Mouse (Mus musculus) neural tube, embryonic 12.5 days (tissue): ENCODE measurements around the gene Tsc2. TPM values are rescaled to one million over a fixed set of nuclear protein-coding genes. Genes with fewer than 3 reads are reported as not detected.

ENCODE experiments used
- ATAC-seq: fragments of 200-750 bp; cut with Nextera tagmentation; 2 replicates; pipeline ENCODE4 v1.8.0; 2017; ENCODE audit warnings: low read depth, mild to moderate bottlenecking, moderate TSS enrichment, moderate library complexity; ENCODE audit not compliant: low FRiP score
- H3K27ac ChIP-seq: fragments of 300-500 bp; sonication (generic); 2 replicates; pipeline ENCODE4 v1.5.1; 2016
- H3K27me3 ChIP-seq: fragments of 300-500 bp; sonication (generic); replicated peaks from 2 replicates; pipeline ENCODE4 v1.6.1; 2016; ENCODE audit warnings: mild to moderate bottlenecking
- H3K36me3 ChIP-seq: fragments of 300-500 bp; sonication (generic); 2 replicates; pipeline ENCODE4 v1.6.1; 2016; ENCODE audit warnings: mild to moderate bottlenecking
- H3K4me1 ChIP-seq: fragments of 300-500 bp; sonication (generic); 2 replicates; pipeline ENCODE4 v1.6.1; 2016
- H3K4me2 ChIP-seq: fragments of 300-500 bp; sonication (generic); replicated peaks from 2 replicates; pipeline ENCODE4 v1.6.1; 2016; ENCODE audit warnings: mild to moderate bottlenecking
- H3K4me3 ChIP-seq: fragments of 300-500 bp; sonication (generic); 2 replicates; pipeline ENCODE4 v1.5.1; 2016
- H3K9ac ChIP-seq: fragments of 300-500 bp; sonication (generic); 2 replicates; pipeline ENCODE4 v1.6.1; 2016; ENCODE audit warnings: mild to moderate bottlenecking
- H3K9me3 ChIP-seq: fragments of 300-500 bp; sonication (generic); 2 replicates; pipeline ENCODE4 v1.6.1; 2016; ENCODE audit warnings: mild to moderate bottlenecking
- WGBS: fragments of 180-500 bp; shearing (Covaris S2); methylation state at CpG from one replicate; pipeline ENCODE4 v1.1.7; 2016; 5-methylcytosine and 5-hydroxymethylcytosine counted together
- polyA plus RNA-seq: library from polyadenylated mRNA; unstranded; fragments of >200 nt; fragmentation: Nextera tagmentation; extraction: Ambion mirVana; gene quantifications from 2 replicates; pipeline ENCODE4 v1.2.1, GENCODE M21; 2016

Tsc2 gene
- polyA plus RNA-seq, 1 experiment from 2014 or later: 66.5 TPM

DNA sequence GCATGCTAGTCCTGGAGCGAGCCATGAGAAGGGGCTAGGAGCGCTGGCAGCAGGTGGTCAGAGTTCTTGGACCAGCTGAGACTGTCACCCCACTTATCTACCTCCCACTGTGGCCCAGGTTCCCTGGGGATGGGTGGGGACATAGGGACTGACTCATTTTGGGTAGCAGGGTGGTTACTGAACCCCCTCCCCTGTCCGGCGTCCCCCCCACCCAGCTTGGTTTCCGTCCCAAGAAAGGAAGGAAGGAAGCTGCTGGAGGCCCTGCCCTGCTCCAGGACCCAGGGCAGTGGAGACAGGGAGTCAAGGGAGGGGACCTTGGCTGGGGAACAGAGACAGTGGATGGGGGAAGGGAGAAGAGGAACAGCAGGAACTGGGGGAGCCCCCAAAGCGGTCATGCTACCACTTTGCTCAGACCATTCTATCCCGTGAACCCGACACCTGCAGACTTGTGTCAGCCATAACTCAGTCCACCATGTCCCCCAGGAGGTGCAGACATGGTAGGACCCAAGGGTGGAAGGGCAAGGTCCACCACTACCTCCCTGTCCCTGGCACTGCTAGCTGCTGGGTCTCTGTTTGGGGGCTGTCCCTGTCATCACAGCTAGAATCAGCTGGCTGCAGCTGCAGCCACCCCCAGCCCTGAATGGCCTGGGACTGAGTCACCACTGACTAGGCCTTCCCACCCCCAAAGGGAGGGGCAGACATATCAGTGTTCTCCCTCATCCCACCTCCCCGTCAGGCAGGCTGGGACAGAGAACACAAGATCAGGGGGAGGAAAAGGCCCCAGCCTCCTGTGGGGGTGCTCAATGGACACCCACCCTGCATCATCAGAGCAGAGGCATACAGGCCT is 12.7 kb upstream of the Tsc2 start:
- Histone ChIP-seq H3K4me2 (peak overlapping the region; percentile 24; the same call in 1 of the 2 replicates), H3K27me3 (peaks cover 17% of the 10 kb centered on the region), H3K9ac (no peak overlapping the region), H3K4me3 (no peak overlapping the region), H3K27ac (no peak overlapping the region), H3K4me1 (peaks cover 18% of the 10 kb centered on the region), H3K9me3 (no peaks in the 10 kb centered on the region), H3K36me3 (no peaks in the 10 kb centered on the region)
- 84% methylated on average over 9 of the region's 9 CpGs for WGBS
- ATAC-seq: no peak

DNA sequence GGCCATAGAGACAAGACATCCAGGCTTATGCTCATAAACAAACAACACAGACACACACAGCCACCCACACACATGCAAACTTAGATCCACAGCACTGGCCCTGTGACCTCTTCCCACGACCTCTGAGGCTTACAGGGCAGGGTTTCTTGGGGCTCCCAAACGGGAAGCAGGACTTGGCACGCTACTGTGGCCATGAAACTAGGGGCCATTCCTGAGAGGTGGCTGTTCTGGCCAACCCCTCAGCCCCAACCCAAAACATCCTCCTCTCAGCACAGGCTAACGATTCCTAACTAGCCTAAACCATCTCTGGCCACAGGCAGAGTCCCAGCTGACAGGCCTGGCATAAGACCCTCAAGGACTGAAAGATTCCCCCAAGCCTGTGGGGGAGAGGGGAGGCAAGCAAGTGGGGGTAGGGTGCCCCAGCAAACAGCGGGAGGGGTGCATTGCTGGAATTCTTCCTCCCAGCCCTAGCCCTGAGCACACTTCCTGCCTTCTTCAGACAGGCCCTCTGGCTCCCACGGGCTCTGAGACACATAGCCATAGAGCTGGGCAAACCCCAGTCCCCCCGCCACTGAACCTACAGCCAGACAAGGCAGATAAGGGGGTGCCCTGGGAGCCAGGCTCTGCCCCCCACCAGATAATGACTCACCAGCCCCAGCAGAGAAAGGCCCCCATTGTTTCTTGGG is 11.7 kb upstream of the Tsc2 start:
- no peak overlapping the region for H3K4me3 ChIP-seq
- peaks cover 12% of the 10 kb centered on the region for H3K4me1 ChIP-seq
- H3K9ac ChIP-seq: 0 out of 2 replicates have a peak overlapping the region, but pooled peaks have one; percentile 8
- H3K27me3 ChIP-seq: peaks cover 9% of the 10 kb centered on the region
- H3K27ac ChIP-seq: no peak overlapping the region
- peak overlapping the region; percentile 24 for H3K4me2 ChIP-seq
- WGBS: 45% methylated on average over 7 of the region's 7 CpGs
- H3K9me3 ChIP-seq: no peaks in the 10 kb centered on the region
- ATAC-seq: no peak
- H3K36me3 ChIP-seq: no peaks in the 10 kb centered on the region

DNA sequence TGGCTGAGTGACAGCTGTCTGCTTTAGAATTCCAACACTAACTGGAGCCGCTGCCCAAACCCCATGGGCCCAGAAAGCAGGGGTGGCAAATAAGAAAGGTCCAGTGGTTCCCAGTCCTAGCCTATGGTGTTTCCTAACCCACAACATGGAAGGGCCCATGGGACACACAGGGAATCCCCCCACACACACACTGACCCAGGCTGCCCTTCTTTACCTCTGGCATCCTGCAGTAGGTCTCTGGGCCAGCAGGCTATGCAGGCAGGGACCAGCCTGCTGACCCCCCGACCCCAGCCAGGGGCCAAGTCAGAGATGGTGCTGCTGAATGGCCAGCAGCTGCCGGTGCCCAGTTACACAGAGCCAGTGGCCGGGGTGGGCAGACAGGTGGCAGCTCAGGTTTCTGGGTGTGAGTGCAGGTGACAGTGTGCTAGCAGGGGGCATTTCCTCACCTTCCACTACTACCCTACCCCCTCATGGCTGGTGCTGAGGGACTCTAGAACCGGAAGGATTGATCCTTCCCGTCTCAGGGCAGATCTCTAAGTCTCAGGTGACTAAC is 10.4 kb upstream of the Tsc2 start:
- Histone ChIP-seq H3K36me3 (no peaks in the 10 kb centered on the region), H3K9me3 (no peaks in the 10 kb centered on the region), H3K9ac (no peak overlapping the region), H3K4me1 (peaks cover 12% of the 10 kb centered on the region), H3K27me3 (peaks cover 4% of the 10 kb centered on the region; the same call in 1 of the 2 replicates), H3K27ac (no peak overlapping the region), H3K4me2 (no peak overlapping the region), H3K4me3 (no peak overlapping the region)
- ATAC-seq: no peak
- 74% methylated on average over 6 of the region's 6 CpGs for WGBS

DNA sequence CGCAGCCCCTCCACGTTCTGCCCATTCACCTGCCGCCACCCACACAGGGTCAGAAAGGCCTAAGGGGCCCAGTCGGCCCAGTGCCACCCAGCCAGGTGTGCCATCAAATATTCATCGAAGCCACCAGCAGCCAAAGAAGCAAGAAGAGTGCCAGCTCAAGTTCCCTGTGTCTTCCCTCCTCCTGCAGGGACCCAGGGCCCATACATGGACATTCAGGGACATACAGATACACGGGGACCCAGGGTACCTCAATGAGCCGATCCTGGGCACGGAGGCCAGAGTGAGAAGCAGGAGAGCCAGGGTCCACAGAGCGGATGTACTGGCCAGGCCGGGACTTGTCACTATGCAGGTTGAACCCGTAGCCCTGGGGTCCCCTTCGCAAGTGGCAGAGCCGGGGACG is 9.5 kb upstream of the Tsc2 start:
- no peaks in the 10 kb centered on the region for H3K9me3 ChIP-seq
- H3K9ac ChIP-seq: no peak overlapping the region
- peaks cover 12% of the 10 kb centered on the region for H3K4me1 ChIP-seq
- no peaks in the 10 kb centered on the region for H3K27me3 ChIP-seq
- no peak overlapping the region for H3K27ac ChIP-seq
- no peak overlapping the region for H3K4me2 ChIP-seq
- H3K4me3 ChIP-seq: no peak overlapping the region
- no peak for ATAC-seq
- no peaks in the 10 kb centered on the region for H3K36me3 ChIP-seq
- WGBS: 90% methylated on average over 14 of the region's 14 CpGs

DNA sequence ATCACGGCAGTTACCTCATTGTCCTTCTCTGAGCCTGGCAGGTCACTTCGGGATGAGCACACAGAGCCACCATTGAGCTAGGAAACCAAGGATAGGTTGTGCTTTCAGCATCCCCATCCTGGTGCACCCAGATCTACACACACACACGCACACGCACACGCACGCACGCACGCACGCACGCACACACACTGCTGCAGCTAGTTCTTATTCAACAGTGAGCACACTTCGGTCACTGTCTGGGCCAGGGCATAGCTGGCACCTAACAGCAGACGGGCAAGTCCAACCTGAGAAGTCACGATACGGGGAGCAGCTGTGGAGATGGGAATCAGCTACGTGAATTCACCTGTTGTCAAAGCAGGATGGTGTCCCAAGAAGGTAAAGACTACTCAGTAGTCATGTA is 8.2 kb upstream of the Tsc2 start:
- WGBS: 91% methylated on average over 15 of the region's 15 CpGs

DNA sequence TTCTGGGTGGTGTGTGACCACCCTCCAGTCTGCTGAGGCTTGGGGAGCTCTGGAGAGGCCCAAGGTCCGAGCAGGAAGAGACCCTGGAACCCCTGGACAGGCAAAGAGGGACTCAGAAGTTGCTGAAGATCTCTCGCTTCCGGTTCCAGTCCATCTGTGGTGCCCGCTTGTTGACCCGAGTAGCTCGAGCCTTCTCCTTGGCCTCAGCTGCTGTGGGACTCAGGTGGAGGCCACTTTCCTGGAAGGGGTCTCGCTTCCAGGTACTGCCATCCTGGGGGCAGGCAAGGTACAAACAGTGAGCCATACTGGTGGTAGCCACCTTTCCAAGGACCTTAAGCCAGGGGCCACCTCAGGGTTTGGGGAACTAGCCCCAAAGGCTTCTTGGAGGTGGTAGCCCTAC is 7.7 kb upstream of the Tsc2 start:
- no peaks in the 10 kb centered on the region for H3K36me3 ChIP-seq
- whole genome bisulfite sequencing: 83% methylated on average over 7 of the region's 7 CpGs
- H3K9ac ChIP-seq: no peak overlapping the region
- H3K27ac ChIP-seq: no peak overlapping the region
- H3K9me3 ChIP-seq: no peaks in the 10 kb centered on the region
- no peak for ATAC-seq
- H3K27me3 ChIP-seq: no peaks in the 10 kb centered on the region
- no peak overlapping the region for H3K4me2 ChIP-seq
- H3K4me1 ChIP-seq: peaks cover 12% of the 10 kb centered on the region
- no peak overlapping the region for H3K4me3 ChIP-seq

More for the DNA sequence above, 8.2 kb upstream of the Tsc2 start:
- H3K9ac ChIP-seq: no peak overlapping the region
- no peaks in the 10 kb centered on the region for H3K27me3 ChIP-seq
- ATAC-seq: no peak
- no peak overlapping the region for H3K4me3 ChIP-seq
- no peaks in the 10 kb centered on the region for H3K36me3 ChIP-seq
- H3K4me2 ChIP-seq: no peak overlapping the region
- peaks cover 12% of the 10 kb centered on the region for H3K4me1 ChIP-seq
- no peak overlapping the region for H3K27ac ChIP-seq
- H3K9me3 ChIP-seq: no peaks in the 10 kb centered on the region

DNA sequence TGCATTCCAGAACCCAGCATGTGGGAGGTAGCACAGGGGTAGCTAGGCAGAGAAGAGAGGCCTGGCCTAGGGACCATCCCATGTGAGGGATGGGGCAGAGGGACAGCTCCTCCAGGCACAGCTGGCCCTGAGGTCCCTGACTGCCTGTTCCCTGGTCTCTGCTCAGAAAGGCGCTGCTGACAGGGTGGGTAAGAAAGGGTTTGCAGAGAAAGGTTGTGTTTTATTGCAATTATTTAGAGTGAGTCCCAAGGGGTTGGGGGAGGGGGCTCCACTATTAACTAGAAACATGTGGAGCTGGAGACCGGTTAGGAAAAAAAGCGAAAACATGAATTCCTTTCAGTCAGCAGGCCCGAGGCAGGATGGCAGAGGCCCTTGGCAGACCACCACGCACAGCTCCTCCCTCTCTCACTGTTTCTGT is 7.2 kb upstream of the Tsc2 start:
- ATAC-seq: no peak
- peaks cover 12% of the 10 kb centered on the region for H3K4me1 ChIP-seq
- peak overlapping the region; percentile 28; the same call in 1 of the 2 replicates for H3K4me2 ChIP-seq
- H3K9me3 ChIP-seq: no peaks in the 10 kb centered on the region
- WGBS: 83% methylated on average over 5 of the region's 5 CpGs
- no peaks in the 10 kb centered on the region for H3K27me3 ChIP-seq
- H3K36me3 ChIP-seq: no peaks in the 10 kb centered on the region
- 0 out of 2 replicates have a peak overlapping the region, but pooled peaks have one; percentile 21 for H3K27ac ChIP-seq
- no peak overlapping the region for H3K9ac ChIP-seq
- H3K4me3 ChIP-seq: no peak overlapping the region; the same call in 1 of the 2 replicates

DNA sequence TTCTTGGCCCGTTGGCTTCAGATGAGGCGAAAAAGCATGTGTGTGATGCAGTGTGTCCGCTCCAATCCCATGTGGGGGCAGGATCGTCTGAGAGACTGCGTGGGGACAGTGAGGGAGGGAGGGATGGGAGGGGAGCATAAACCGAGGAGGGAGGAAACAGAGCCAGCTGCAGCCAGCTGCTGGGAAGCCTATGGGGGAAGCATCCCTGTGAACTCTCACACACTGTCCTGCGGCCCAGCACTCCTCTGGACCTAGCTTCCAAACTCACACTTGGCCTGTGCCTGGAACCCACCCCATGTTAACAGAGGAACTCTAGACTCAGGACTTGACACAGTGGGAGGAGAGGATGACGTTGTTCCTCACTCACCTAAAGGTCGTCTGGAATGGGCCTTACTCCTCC is 6.4 kb upstream of the Tsc2 start:
- H3K9me3 ChIP-seq: no peaks in the 10 kb centered on the region
- no peaks in the 10 kb centered on the region for H3K36me3 ChIP-seq
- 0 out of 2 replicates have a peak overlapping the region, but pooled peaks have one; percentile 21 for H3K27ac ChIP-seq
- H3K4me1 ChIP-seq: peaks cover 7% of the 10 kb centered on the region
- no peaks in the 10 kb centered on the region for H3K27me3 ChIP-seq
- no peak for ATAC-seq
- WGBS: 68% methylated on average over 9 of the region's 9 CpGs
- H3K9ac ChIP-seq: no peak overlapping the region
- no peak overlapping the region for H3K4me3 ChIP-seq
- no peak overlapping the region for H3K4me2 ChIP-seq

DNA sequence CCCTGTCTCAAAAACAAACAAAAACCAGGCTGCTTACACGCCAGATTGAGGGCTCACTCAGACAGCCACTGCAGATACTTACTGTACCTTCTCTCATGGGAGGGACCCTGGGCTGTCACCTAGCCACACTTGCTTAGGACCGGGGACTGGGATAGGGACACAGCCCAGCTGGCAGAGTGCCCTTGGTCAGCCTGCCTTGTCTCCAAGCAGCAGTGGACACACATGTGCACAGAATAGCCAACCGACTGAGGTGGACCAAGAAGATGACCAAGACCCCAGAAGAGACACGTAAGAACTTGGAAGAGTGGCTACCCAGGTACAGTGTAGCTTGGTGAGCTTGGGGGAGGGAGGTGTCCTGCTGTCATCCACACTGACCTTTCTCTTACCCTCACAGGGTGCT is 5.8 kb upstream of the Tsc2 start:
- 94% methylated on average over 4 of the region's 4 CpGs for WGBS
- Histone ChIP-seq H3K27me3 (no peaks in the 10 kb centered on the region), H3K9me3 (no peaks in the 10 kb centered on the region), H3K4me2 (no peak overlapping the region), H3K4me1 (peaks cover 5% of the 10 kb centered on the region), H3K4me3 (no peak overlapping the region), H3K36me3 (no peaks in the 10 kb centered on the region), H3K27ac (no peak overlapping the region), H3K9ac (no peak overlapping the region)
- ATAC-seq: no peak

DNA sequence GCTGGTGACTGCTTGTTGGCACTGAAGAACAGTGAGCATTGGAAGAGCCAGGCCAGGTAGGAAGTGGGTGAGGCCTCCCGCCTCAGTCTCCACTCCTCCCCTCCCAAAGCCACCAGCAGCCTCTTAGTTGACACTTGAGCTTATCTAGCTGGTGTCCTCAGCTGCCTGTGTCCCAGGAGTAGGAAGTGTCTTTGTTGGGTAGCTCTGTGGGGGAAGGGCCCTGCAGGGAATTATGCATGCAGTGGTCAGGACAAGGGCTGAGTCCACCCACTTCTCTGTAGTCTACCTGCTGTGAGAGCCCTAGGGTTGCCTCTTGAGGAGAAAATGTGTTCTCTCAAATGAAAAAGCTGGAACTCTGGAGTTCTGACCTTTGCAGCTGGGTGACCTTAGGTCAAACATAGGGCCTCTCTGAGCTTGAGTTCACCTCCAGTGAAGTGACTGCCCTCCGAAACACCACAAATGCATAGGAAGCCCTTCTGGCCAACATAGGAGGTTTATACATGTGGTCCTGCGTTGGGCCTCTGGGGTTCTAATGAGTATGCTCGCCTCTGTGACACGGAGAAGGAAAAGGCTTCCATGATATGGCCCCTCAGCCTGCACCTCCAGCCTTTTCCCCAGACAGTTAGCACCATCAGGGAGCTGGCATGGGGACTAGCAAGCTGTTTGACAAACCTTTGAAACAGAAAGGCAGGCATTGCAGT is 4.5 kb upstream of the Tsc2 start:
- no peak for ATAC-seq
- Histone ChIP-seq H3K4me1 (peaks cover 12% of the 10 kb centered on the region), H3K4me3 (no peak overlapping the region), H3K27ac (no peak overlapping the region), H3K9ac (no peak overlapping the region), H3K4me2 (no peak overlapping the region), H3K9me3 (no peaks in the 10 kb centered on the region), H3K27me3 (no peaks in the 10 kb centered on the region), H3K36me3 (no peaks in the 10 kb centered on the region)
- WGBS: 67% methylated on average over 5 of the region's 5 CpGs

DNA sequence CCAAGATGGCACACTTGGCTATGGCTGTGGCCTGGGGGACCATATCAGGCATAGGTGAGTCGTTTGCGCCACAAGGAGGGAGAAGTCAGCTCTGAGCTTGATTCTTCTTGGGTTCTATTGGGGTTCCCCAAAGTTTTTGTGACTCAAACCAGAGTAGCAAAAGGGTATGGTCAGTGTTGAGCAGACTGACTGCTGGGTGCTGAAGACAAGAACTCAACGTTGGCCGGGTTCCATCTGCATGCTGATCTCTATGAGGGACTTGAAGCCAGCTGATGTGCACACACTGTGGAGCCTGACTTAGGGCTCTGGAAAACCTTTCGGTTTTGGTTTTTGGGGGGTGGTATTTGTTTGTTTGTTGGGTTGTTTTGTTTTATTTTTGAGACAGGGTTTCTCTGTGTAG is 3.3 kb upstream of the Tsc2 start:
- Histone ChIP-seq H3K9me3 (no peaks in the 10 kb centered on the region), H3K4me3 (no peak overlapping the region), H3K4me1 (peaks cover 18% of the 10 kb centered on the region), H3K27me3 (no peaks in the 10 kb centered on the region), H3K4me2 (no peak overlapping the region), H3K9ac (no peak overlapping the region), H3K36me3 (0 out of 2 replicates have a peak, but pooled peaks cover under 1% of the 10 kb centered on the region), H3K27ac (no peak overlapping the region)
- WGBS: 94% methylated on average over 5 of the region's 5 CpGs
- no peak for ATAC-seq

DNA sequence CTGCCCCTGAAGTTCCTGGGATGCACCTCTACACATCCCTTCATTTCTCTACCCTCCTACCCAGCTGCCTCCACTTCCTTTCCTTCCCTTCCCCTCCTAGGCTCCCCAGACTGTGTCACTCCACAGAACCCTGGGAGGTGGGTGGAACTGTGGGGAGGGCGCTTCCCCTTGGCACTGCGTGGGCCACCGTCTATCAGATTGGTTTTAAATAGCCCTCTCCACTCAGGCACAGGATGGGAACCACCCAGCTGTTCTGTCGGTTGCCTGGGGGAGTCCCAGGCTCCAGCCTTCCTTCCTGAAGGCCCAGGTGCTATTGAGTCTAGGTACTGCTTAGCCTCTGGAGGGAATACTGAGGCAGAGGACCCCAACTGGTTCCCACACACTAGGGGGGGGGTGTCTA is 2.6 kb upstream of the Tsc2 start:
- Histone ChIP-seq H3K4me2 (no peak overlapping the region), H3K9me3 (no peaks in the 10 kb centered on the region), H3K36me3 (peaks cover 8% of the 10 kb centered on the region), H3K27me3 (no peaks in the 10 kb centered on the region), H3K27ac (no peak overlapping the region), H3K4me1 (peaks cover 18% of the 10 kb centered on the region), H3K9ac (no peak overlapping the region), H3K4me3 (no peak overlapping the region)
- WGBS: 86% methylated on average over 4 of the region's 4 CpGs
- ATAC-seq: no peak
